Mouse (Mus musculus) C2C12 (cell line): ENCODE measurements around the gene Nectin1.

Experiments used
- CEBPB ChIP-seq: IDR thresholded peaks from one replicate; pipeline ENCODE4 v1.6.1; 2011; ENCODE audit warnings: low read depth, mild to moderate bottlenecking, control low read depth, moderate library complexity
- CTCF ChIP-seq: IDR thresholded peaks from one replicate; pipeline ENCODE4 v1.5.1; 2011; ENCODE audit not compliant: control insufficient read depth, insufficient read depth, insufficient read length
- FOSL1 ChIP-seq: IDR thresholded peaks from one replicate; pipeline ENCODE4 v1.8.0; 2011; ENCODE audit warnings: mild to moderate bottlenecking, low read length; ENCODE audit not compliant: poor library complexity, insufficient read depth, severe bottlenecking
- MAX ChIP-seq: IDR thresholded peaks from one replicate; pipeline ENCODE4 v1.6.1; 2011; ENCODE audit warnings: mild to moderate bottlenecking, control low read depth
- MYOD1 ChIP-seq: IDR thresholded peaks from one replicate; pipeline ENCODE4 v1.6.1; 2011; ENCODE audit warnings: low read depth; ENCODE audit not compliant: control insufficient read depth, insufficient read length
- MYOG ChIP-seq: IDR thresholded peaks from one replicate; pipeline ENCODE4 v1.6.1; 2011; ENCODE audit not compliant: control insufficient read depth, insufficient read length; ENCODE audit errors: extremely low read depth
- USF1 ChIP-seq: IDR thresholded peaks from one replicate; pipeline ENCODE4 v1.6.1; 2011; ENCODE audit warnings: low read depth, mild to moderate bottlenecking, control low read depth, moderate library complexity

DNA sequence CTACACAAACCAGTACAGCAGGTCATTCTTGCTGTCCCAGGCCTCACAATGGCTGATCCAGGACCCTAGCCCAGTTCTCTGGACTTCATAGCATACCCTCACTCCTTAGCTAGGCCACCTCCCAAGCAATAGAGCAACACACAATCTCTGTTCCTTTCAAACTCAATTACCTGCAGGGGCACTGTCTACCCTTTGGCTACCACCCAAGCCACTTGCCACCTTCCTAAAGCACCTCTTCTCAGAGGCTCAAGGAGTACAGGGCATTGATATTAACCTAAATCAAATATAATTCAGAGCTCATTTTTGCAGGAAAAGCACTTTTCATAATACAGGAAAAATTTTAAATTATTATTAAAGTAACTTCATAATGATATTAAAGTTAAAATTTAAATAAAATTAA is 8.8 kb upstream of the Nectin1 start:
- TF ChIP-seq CTCF (no peak), USF1 (no peak), MAX (no peak), FOSL1 (no peak), CEBPB (no peak), MYOG (no peak), MYOD1 (no peak)
